Mouse (Mus musculus) B cell, adult 2 months (primary cell): ENCODE results near the gene Uba6.

Source experiments
- DNase-seq, 2 experiments: peaks; one replicate each; pipeline ENCODE4 v3.0.0; 2022

Gene Uba6

GRCm38 (mm10) chr5:86071538-86071937 lies 101.1 kb downstream of the Uba6 start, which contains the start of gene Stap1:
TSS of gene Stap1 (plus strand) at chr5:86071746.
- peak; percentile 78 to 79 for DNase-seq

- DNase-seq, result no peak
Measured at GRCm38 (mm10) chr5:86069121-86069520, 103.5 kb downstream of the Uba6 start.

GRCm38 (mm10) chr5:86068451-86068850 lies 104.2 kb downstream of the Uba6 start:
- DNase-seq, result no peak

DNA sequence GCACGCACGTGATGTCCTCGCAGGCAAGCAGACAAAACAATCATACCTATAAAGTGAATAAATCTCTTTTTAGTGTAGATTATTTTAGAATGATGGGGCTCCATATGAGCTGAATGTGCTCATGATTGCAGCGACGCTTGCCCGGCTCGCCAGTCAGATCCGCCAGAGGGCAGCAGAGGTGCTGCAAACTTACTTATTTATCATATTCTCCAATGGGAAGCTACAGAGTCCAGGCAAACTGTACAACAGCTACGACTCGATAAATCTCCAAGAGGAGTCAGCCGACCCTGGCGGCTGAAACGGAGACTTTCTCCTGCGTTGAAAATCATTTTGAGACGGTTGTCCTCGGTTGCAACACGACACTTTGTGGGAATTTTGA lies 106.1 kb downstream of the Uba6 start:
- DNase-seq, result peak; percentile 91 to 93

- no peak for DNase-seq
Measured at GRCm38 (mm10) chr5:86065876-86066550, 106.6 kb downstream of the Uba6 start.

- peak; percentile 99 for DNase-seq
Measured at GRCm38 (mm10) chr5:86065101-86065875, 107.3 kb downstream of the Uba6 start, which contains the start of gene Cenpc1. TSS of gene Cenpc1 (minus strand) at chr5:86065583.

DNA sequence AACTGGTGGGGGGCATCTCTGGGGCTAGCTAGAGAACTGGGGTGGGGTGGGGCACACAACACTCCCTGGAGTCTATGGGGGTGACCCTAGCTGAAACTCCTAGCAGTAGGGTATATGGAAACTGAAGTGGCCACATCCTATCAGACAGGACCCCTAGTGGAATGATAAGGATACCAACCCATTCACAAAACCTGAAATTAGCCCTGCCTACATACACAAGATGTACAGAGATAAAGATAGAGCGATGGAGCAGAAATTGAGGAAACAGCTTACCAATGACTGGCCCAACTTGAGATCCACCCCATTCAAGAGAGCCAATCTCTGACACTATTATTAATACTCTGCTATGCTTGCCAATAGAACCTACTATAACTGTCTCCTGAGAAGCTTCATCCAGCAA lies 109.1 kb downstream of the Uba6 start:
- DNase-seq, result no peak
